Mouse (Mus musculus): ENCODE measurements at regions not wholly inside any gene's neighbourhood (a gene's known extent, or its start where the extent isn't known, plus 50 kb on each side); places are given as distances from the start of the nearest gene placed in this dataset.

- H3K4me3 ChIP-seq (ENCODE audit: insufficient read depth, low read depth, low read length), result no peak overlapping the region
- peaks cover 10% of the 10 kb centered on the region; the same call in 1 of the 2 replicates for H3K4me1 ChIP-seq (ENCODE audit: control insufficient read depth, insufficient read depth, insufficient read length, low read length)
- no peak overlapping the region for H3K27ac ChIP-seq (replicated peaks; ENCODE audit: low read depth, low read length)
Observed at GRCm38 (mm10) chr6:50976973-50977372, 322.7 kb upstream of the Npvf start.

GRCm38 (mm10) chr6:50977381-50977780, 323.1 kb upstream of the Npvf start:
- Histone ChIP-seq H3K27ac (replicated peaks; ENCODE audit: low read depth, low read length) (no peak overlapping the region), H3K4me3 (ENCODE audit: insufficient read depth, low read depth, low read length) (no peak overlapping the region), H3K4me1 (ENCODE audit: control insufficient read depth, insufficient read depth, insufficient read length, low read length) (peaks cover 10% of the 10 kb centered on the region; the same call in 1 of the 2 replicates)

GRCm38 (mm10) chr6:50978016-50978415, 323.8 kb upstream of the Npvf start:
- Histone ChIP-seq H3K27ac (replicated peaks; ENCODE audit: low read depth, low read length) (peak overlapping the region; percentile 53), H3K4me3 (ENCODE audit: insufficient read depth, low read depth, low read length) (no peak overlapping the region), H3K4me1 (ENCODE audit: control insufficient read depth, insufficient read depth, insufficient read length, low read length) (peaks cover 10% of the 10 kb centered on the region; the same call in 1 of the 2 replicates)

- Histone ChIP-seq H3K27ac (replicated peaks; ENCODE audit: low read depth, low read length) (peak overlapping the region; percentile 53), H3K4me1 (ENCODE audit: control insufficient read depth, insufficient read depth, insufficient read length, low read length) (peaks cover 10% of the 10 kb centered on the region; the same call in 1 of the 2 replicates), H3K4me3 (ENCODE audit: insufficient read depth, low read depth, low read length) (no peak overlapping the region)
Observed at GRCm38 (mm10) chr6:50978571-50978970, 324.3 kb upstream of the Npvf start.

GRCm38 (mm10) chr6:50979764-50980163, 325.5 kb upstream of the Npvf start:
- H3K4me3 ChIP-seq (ENCODE audit: insufficient read depth, low read depth, low read length), result no peak overlapping the region
- no peak overlapping the region for H3K27ac ChIP-seq (replicated peaks; ENCODE audit: low read depth, low read length)
- H3K4me1 ChIP-seq (ENCODE audit: control insufficient read depth, insufficient read depth, insufficient read length, low read length), result peaks cover 10% of the 10 kb centered on the region; the same call in 1 of the 2 replicates

- Histone ChIP-seq H3K27ac (replicated peaks; ENCODE audit: low read depth, low read length) (no peak overlapping the region), H3K4me3 (ENCODE audit: insufficient read depth, low read depth, low read length) (no peak overlapping the region), H3K4me1 (ENCODE audit: control insufficient read depth, insufficient read depth, insufficient read length, low read length) (peaks cover 10% of the 10 kb centered on the region; the same call in 1 of the 2 replicates)
Observed at GRCm38 (mm10) chr6:50980311-50980710, 326.1 kb upstream of the Npvf start.

- peaks cover 9% of the 10 kb centered on the region; the same call in 1 of the 2 replicates for H3K4me1 ChIP-seq (ENCODE audit: control insufficient read depth, insufficient read depth, insufficient read length, low read length)
- H3K4me3 ChIP-seq (ENCODE audit: insufficient read depth, low read depth, low read length), result no peak overlapping the region
- H3K27ac ChIP-seq (replicated peaks; ENCODE audit: low read depth, low read length), result no peak overlapping the region
Observed at GRCm38 (mm10) chr6:50981702-50982309, 327.6 kb upstream of the Npvf start.

GRCm38 (mm10) chr6:50982856-50983255, 328.6 kb upstream of the Npvf start:
- Histone ChIP-seq H3K4me1 (ENCODE audit: control insufficient read depth, insufficient read depth, insufficient read length, low read length) (peaks cover 6% of the 10 kb centered on the region; the same call in 1 of the 2 replicates), H3K4me3 (ENCODE audit: insufficient read depth, low read depth, low read length) (no peak overlapping the region), H3K27ac (replicated peaks; ENCODE audit: low read depth, low read length) (no peak overlapping the region)

GRCm38 (mm10) chr6:50983511-50984099, 329.4 kb upstream of the Npvf start:
- no peak overlapping the region for H3K27ac ChIP-seq (replicated peaks; ENCODE audit: low read depth, low read length)
- no peak overlapping the region for H3K4me3 ChIP-seq (ENCODE audit: insufficient read depth, low read depth, low read length)
- 0 out of 2 replicates have a peak, but pooled peaks cover 2% of the 10 kb centered on the region for H3K4me1 ChIP-seq (ENCODE audit: control insufficient read depth, insufficient read depth, insufficient read length, low read length)

DNA sequence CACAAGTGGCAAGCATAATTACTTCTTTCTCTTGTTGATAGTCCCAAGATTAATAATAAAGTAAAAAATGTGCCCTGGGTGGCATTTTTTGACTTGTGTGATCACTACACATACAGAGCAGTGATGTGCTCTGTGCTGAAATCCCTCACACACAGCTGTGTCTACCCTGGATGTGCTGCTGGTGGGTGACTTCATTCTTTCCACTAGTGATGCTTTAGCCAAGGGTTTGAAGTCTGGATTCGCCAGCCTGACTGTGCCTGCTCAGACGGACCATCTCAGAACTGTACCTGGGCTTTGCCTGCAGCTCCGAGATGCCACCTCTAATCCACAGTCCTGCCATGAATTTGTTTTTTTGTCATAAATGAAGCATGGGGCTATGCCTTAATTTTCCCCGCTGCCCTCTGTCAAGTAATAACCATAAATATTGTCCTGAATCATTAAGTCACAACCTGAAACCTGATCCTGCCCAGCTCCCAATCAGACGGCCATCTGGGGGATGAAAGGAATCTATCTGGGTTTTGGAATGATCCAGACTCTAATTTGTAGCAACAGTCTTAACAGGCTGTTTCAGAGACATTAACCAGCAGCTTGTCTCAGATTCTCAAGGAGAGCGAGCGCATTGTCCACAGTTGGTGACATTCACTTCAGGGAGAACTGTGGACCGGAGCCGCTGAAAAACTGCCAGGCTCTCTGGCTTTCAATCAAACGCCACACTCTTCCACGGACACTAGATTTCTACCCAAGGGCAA, 330.1 kb upstream of the Npvf start:
- Histone ChIP-seq H3K4me1 (ENCODE audit: control insufficient read depth, insufficient read depth, insufficient read length, low read length) (no peaks in the 10 kb centered on the region), H3K4me3 (ENCODE audit: insufficient read depth, low read depth, low read length) (no peak overlapping the region), H3K27ac (replicated peaks; ENCODE audit: low read depth, low read length) (no peak overlapping the region)

GRCm38 (mm10) chr6:50986270-50986924, 332.2 kb upstream of the Npvf start:
- Histone ChIP-seq H3K27ac (replicated peaks; ENCODE audit: low read depth, low read length) (no peak overlapping the region), H3K4me1 (ENCODE audit: control insufficient read depth, insufficient read depth, insufficient read length, low read length) (no peaks in the 10 kb centered on the region), H3K4me3 (ENCODE audit: insufficient read depth, low read depth, low read length) (no peak overlapping the region)

- Histone ChIP-seq H3K27ac (replicated peaks; ENCODE audit: low read depth, low read length) (no peak overlapping the region), H3K4me1 (ENCODE audit: control insufficient read depth, insufficient read depth, insufficient read length, low read length) (no peaks in the 10 kb centered on the region), H3K4me3 (ENCODE audit: insufficient read depth, low read depth, low read length) (no peak overlapping the region)
Observed at GRCm38 (mm10) chr6:50988561-50988960, 334.3 kb upstream of the Npvf start.

DNA sequence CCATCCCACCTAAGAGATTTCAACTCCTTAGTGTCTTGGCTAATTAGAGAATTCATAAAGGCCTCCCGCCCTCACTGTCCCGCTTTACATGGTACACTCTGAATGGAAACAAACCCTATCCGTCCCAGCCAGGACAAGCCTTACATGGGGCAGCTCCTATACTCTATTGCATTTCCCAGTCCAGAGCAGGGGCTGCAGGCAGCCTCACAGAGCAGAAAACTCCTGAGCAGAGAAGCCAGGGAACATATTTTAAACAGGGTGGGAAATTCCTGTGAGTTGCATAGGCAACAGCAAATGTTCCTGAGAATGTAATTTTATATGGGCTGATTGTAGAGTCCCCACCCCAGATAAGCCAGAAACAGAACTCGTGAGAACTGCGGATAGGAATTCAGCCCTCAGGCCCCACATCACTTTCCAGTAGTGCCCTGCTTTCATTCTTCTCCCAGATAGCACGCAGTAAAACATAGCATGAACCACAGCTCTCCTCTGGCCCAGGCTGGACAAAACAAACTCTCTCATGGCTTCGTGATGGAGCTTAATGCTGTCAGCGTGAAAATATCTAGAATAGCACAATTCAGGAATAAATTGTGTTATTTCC, 337.4 kb upstream of the Npvf start:
- no peak overlapping the region for H3K4me3 ChIP-seq (ENCODE audit: insufficient read depth, low read depth, low read length)
- no peak overlapping the region for H3K27ac ChIP-seq (replicated peaks; ENCODE audit: low read depth, low read length)
- no peaks in the 10 kb centered on the region for H3K4me1 ChIP-seq (ENCODE audit: control insufficient read depth, insufficient read depth, insufficient read length, low read length)

GRCm38 (mm10) chr6:50993952-50994351, 339.7 kb upstream of the Npvf start:
- Histone ChIP-seq H3K27ac (replicated peaks; ENCODE audit: low read depth, low read length) (no peak overlapping the region), H3K4me1 (ENCODE audit: control insufficient read depth, insufficient read depth, insufficient read length, low read length) (no peaks in the 10 kb centered on the region), H3K4me3 (ENCODE audit: insufficient read depth, low read depth, low read length) (no peak overlapping the region)

GRCm38 (mm10) chr6:51002713-51003112, 348.5 kb upstream of the Npvf start:
- no peaks in the 10 kb centered on the region for H3K4me1 ChIP-seq (ENCODE audit: control insufficient read depth, insufficient read depth, insufficient read length, low read length)
- no peak overlapping the region for H3K27ac ChIP-seq (replicated peaks; ENCODE audit: low read depth, low read length)

More at GRCm38 (mm10) chr6:51002713-51003112, 348.5 kb upstream of the Npvf start:
- no peak overlapping the region for H3K4me3 ChIP-seq (ENCODE audit: insufficient read depth, low read depth, low read length)

Data from brown adipose tissue, adult 24 weeks (tissue).